9 mouse cellular contexts compared by ENCODE assay signal in genomic region chr2:164563339-164564038, GRCm38 (mm10). TPM values are rescaled to one million over a fixed set of nuclear protein-coding genes. Genes with fewer than 3 reads are reported as not detected.
DNase-seq lines count a peak whose midpoint lies in the region; ATAC-seq and TF ChIP-seq lines count a peak whose summit lies in the region.
"Had no signal": no experiment of that assay in that cellular context is flagged by ENCODE, and none has a peak within 500 bp of the region (broad histone marks: within the 10 kb centered on the region; RNA-seq: fewer than 3 reads in every experiment).

No protein-coding gene starts in this region.

- no peaks in the 10 kb centered on the region for H3K36me3 ChIP-seq in heart, embryonic 16.5 days (ENCODE audit: control insufficient read depth, insufficient read depth)
- H3K36me3 ChIP-seq in lung, embryonic 15.5 days, result peaks cover 16% of the 10 kb centered on the region; the same call in 1 of the 2 replicates

- no peak overlapping the region for H3K4me3 ChIP-seq in cortical plate, adult 2 months (ENCODE audit: insufficient read depth, low read length)
- peak overlapping the region; percentile 53 for H3K4me3 ChIP-seq in heart, embryonic 16.5 days (ENCODE audit: low read length)
- peak overlapping the region; percentile 53 for H3K4me3 ChIP-seq in lung, embryonic 15.5 days

- H3K27me3 ChIP-seq in heart, embryonic 16.5 days (ENCODE audit: control insufficient read depth, insufficient read depth, low read length), result peaks cover 33% of the 10 kb centered on the region
- 0 out of 2 replicates have a peak, but pooled peaks cover 5% of the 10 kb centered on the region for H3K27me3 ChIP-seq in lung, embryonic 15.5 days

- H3K4me2 ChIP-seq in heart, embryonic 16.5 days (ENCODE audit: low read depth, low read length), result peak overlapping the region; percentile 95
- peak overlapping the region; percentile 94 for H3K4me2 ChIP-seq in lung, embryonic 15.5 days

- peak overlapping the region; percentile 77 for H3K9ac ChIP-seq in heart, embryonic 16.5 days (ENCODE audit: low read length)
- peak overlapping the region; percentile 62 for H3K9ac ChIP-seq in lung, embryonic 15.5 days

- DNase-seq in 416B (ENCODE audit: low read depth), result peak; percentile 44
- peak; percentile 61 for DNase-seq in kidney, postnatal 14 days
- DNase-seq in ovary, postnatal 14 days (ENCODE audit: low spot score), result peak; percentile 34
- DNase-seq in gastrocnemius, adult 8-10 months (ENCODE audit: low spot score in 2 of 2), result no peak

- TF ChIP-seq POLR2A in cortical plate, adult 2 months (IDR thresholded peaks at IDR 0.05; ENCODE audit: extremely low read depth, insufficient read depth, low read length), result no peak

- H3K4me1 ChIP-seq in cortical plate, adult 2 months (ENCODE audit: control insufficient read depth, insufficient read depth, low read length), result peaks cover 3% of the 10 kb centered on the region; the same call in 1 of the 2 replicates
- H3K4me1 ChIP-seq in heart, embryonic 16.5 days (ENCODE audit: control insufficient read depth, insufficient read depth, low read length), result peaks cover 7% of the 10 kb centered on the region
- peaks cover 18% of the 10 kb centered on the region for H3K4me1 ChIP-seq in lung, embryonic 15.5 days

- WGBS in heart, embryonic 16.5 days, result under 1% methylated on average over 32 of the region's 32 CpGs
- WGBS in lung, embryonic 15.5 days, result 2% methylated on average over 32 of the region's 32 CpGs

- H3K27ac ChIP-seq in cortical plate, adult 2 months (ENCODE audit: insufficient read depth, low read length), result no peak overlapping the region
- no peak overlapping the region for H3K27ac ChIP-seq in heart, embryonic 16.5 days (ENCODE audit: low read length)
- H3K27ac ChIP-seq in lung, embryonic 15.5 days, result peak overlapping the region; percentile 74

- peak; percentile 81 for ATAC-seq in CD4-positive, CD25-positive, alpha-beta regulatory T cell, adult 4 months
- ATAC-seq in heart, embryonic 16.5 days (replicated peaks; ENCODE audit: extremely low read depth, insufficient read depth, low FRiP score), result peak; percentile 38
- peak; percentile 46; the same call in 1 of the 2 replicates for ATAC-seq in lung, embryonic 15.5 days (ENCODE audit: borderline replicate concordance, extremely low read depth, low FRiP score, low TSS enrichment)

- peaks cover 3% of the 10 kb centered on the region; the same call in 1 of the 2 replicates for H3K9me3 ChIP-seq in heart, embryonic 16.5 days (replicated peaks; ENCODE audit: control insufficient read depth, low read length)
- H3K9me3 ChIP-seq in lung, embryonic 15.5 days, result no peaks in the 10 kb centered on the region

- TF ChIP-seq CTCF in cortical plate, adult 2 months (IDR thresholded peaks at IDR 0.05; ENCODE audit: extremely low read depth, insufficient read depth, low read length), result peak; percentile 70

RNA-seq across cellular contexts. Expression of gene Wfdc2, which starts 1.3 kb away (rescaled TPM):
- 1 to 10 TPM; 2.2 to 3.0 TPM for polyA plus RNA-seq in CD4-positive, CD25-positive, alpha-beta regulatory T cell, adult 4 months (2017; shearing (Covaris generic))
- 0.49 and 1.3 TPM in 2 replicates for polyA plus RNA-seq in cortical plate, adult 2 months (2012; rRNA removed)
- polyA plus RNA-seq in heart, embryonic 16.5 days (2015; fragmentation: Nextera tagmentation; extraction: Ambion mirVana), result 21.3 and 50.0 TPM in 2 replicates
- polyA plus RNA-seq in lung, embryonic 15.5 days (2015; fragmentation: Nextera tagmentation; extraction: Ambion mirVana), result 404 and 415 TPM in 2 replicates
- not detected for total RNA-seq in gastrocnemius, adult 8-10 months (2022)

RNA-seq across cellular contexts. Expression of gene Spint3, which starts 9.8 kb away (rescaled TPM):
- polyA plus RNA-seq in CD4-positive, CD25-positive, alpha-beta regulatory T cell, adult 4 months (2017; shearing (Covaris generic)), result not detected
- not detected in 2 replicates for polyA plus RNA-seq in cortical plate, adult 2 months (2012; rRNA removed)
- not detected in 2 replicates for polyA plus RNA-seq in heart, embryonic 16.5 days (2015; fragmentation: Nextera tagmentation; extraction: Ambion mirVana)
- polyA plus RNA-seq in lung, embryonic 15.5 days (2015; fragmentation: Nextera tagmentation; extraction: Ambion mirVana), result not detected in 2 replicates
- not detected for total RNA-seq in gastrocnemius, adult 8-10 months (2022)
- total RNA-seq: layer of hippocampus, adult 8-10 months had no signal

RNA-seq across cellular contexts. Expression of gene Wfdc6a, which starts 21.8 kb away (rescaled TPM):
- not detected for polyA plus RNA-seq in CD4-positive, CD25-positive, alpha-beta regulatory T cell, adult 4 months (2017; shearing (Covaris generic))
- polyA plus RNA-seq in cortical plate, adult 2 months (2012; rRNA removed), result not detected in 2 replicates
- polyA plus RNA-seq in heart, embryonic 16.5 days (2015; fragmentation: Nextera tagmentation; extraction: Ambion mirVana), result 0.19 and 0.30 TPM in 2 replicates
- polyA plus RNA-seq in lung, embryonic 15.5 days (2015; fragmentation: Nextera tagmentation; extraction: Ambion mirVana), result 0.77 and 0.95 TPM in 2 replicates
- total RNA-seq in gastrocnemius, adult 8-10 months (2022), result not detected
- total RNA-seq: layer of hippocampus, adult 8-10 months had no signal

RNA-seq across cellular contexts. Expression of gene Eppin, which starts 29.9 kb away (rescaled TPM):
- polyA plus RNA-seq in CD4-positive, CD25-positive, alpha-beta regulatory T cell, adult 4 months (2017; shearing (Covaris generic)), result not detected
- not detected in 2 replicates for polyA plus RNA-seq in cortical plate, adult 2 months (2012; rRNA removed)
- polyA plus RNA-seq in heart, embryonic 16.5 days (2015; fragmentation: Nextera tagmentation; extraction: Ambion mirVana), result not detected in 2 replicates
- polyA plus RNA-seq in lung, embryonic 15.5 days (2015; fragmentation: Nextera tagmentation; extraction: Ambion mirVana), result not detected in 2 replicates
- not detected for total RNA-seq in gastrocnemius, adult 8-10 months (2022)
- total RNA-seq: layer of hippocampus, adult 8-10 months had no signal

RNA-seq across cellular contexts. Expression of gene Wfdc6b, which starts 49.8 kb away (rescaled TPM):
- not detected for polyA plus RNA-seq in CD4-positive, CD25-positive, alpha-beta regulatory T cell, adult 4 months (2017; shearing (Covaris generic))
- not detected in 2 replicates for polyA plus RNA-seq in cortical plate, adult 2 months (2012; rRNA removed)
- polyA plus RNA-seq in heart, embryonic 16.5 days (2015; fragmentation: Nextera tagmentation; extraction: Ambion mirVana), result not detected in 2 replicates
- polyA plus RNA-seq in lung, embryonic 15.5 days (2015; fragmentation: Nextera tagmentation; extraction: Ambion mirVana), result not detected in 2 replicates
- not detected for total RNA-seq in gastrocnemius, adult 8-10 months (2022)
- total RNA-seq: layer of hippocampus, adult 8-10 months had no signal

Comparison
In these comparisons a context has a peak if more than half of its experiments do, and no peak if none do; other contexts are left out.
1. DNase-seq: peak in 416B (single experiment), kidney, postnatal 14 days (single experiment) and ovary, postnatal 14 days (single experiment); none in gastrocnemius, adult 8-10 months (0 of 2).
2. Peak in every context shown above with its lines, with median percentiles within 50 percentile points of each other: ATAC-seq.